Mouse (Mus musculus): Measurements from ENCODE around the gene Aars. TPM values are rescaled to one million over a fixed set of nuclear protein-coding genes. Genes with fewer than 3 reads are reported as not detected.
"Not testable (repeated sequence)": the region's sequence is repeated elsewhere in the genome, so short reads cannot be mapped to it uniquely, and the experiment has no call there.

Gene Aars
- total RNA-seq, 1 experiment: 211 TPM

DNA sequence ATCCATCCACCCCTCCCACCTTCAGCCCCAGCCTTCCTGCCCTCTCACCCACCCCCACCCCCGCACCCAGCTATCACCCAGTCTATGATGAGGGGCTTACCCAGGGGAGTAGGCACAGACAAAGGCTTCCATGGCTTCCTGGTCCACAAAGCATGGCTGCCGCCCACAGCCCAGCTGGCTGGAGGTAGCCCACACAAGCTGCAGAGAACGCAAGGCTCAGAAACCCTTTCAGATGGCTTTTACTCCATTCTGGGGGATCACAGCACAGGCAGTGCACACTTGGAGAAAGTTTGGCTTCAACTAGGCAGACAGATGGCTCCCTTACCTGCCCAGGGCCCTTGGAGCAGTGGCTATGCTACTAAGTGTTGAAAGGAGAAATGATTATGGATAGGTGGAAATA, 43.0 kb downstream of the Aars start:
- Histone ChIP-seq H3K4me1 (ENCODE audit: control insufficient read depth in 2 of 2, insufficient read depth in 2 of 2, low read length in 2 of 2, poor library complexity in 1 of 2) (peaks cover 0 to 3% of the 10 kb centered on the region in 2 experiments; a peak in 1 of 4 replicates), H3K27ac (ENCODE audit: insufficient read depth, low read depth, low read length, poor library complexity, severe bottlenecking) (no peak overlapping the region), H3K4me3 (ENCODE audit: insufficient read depth in 1 of 2, low read depth in 1 of 2, low read length in 2 of 2, poor library complexity in 1 of 2, severe bottlenecking in 1 of 2) (no peak overlapping the region), H3K9ac (ENCODE audit: insufficient read depth, low read depth, low read length, poor library complexity, severe bottlenecking) (no peak overlapping the region), H3K36me3 (ENCODE audit: control insufficient read depth, insufficient read depth, low read length, poor library complexity, severe bottlenecking) (no peaks in the 10 kb centered on the region), H3K9me3 (ENCODE audit: control insufficient read depth, insufficient read depth, low read depth, low read length) (no peaks in the 10 kb centered on the region)
- DNase-seq (ENCODE audit: low read depth, low spot score): no peak
- in situ Hi-C loops (cut with MboI; ENCODE audit: low sequenced_read_pairs in 2 of 2, unreplicated experiment in 2 of 2): no loop called here
- TF ChIP-seq CHD2 (IDR thresholded peaks at IDR 0.05; ENCODE audit: low read depth, low read length) (no peak), HCFC1 (IDR thresholded peaks at IDR 0.05; ENCODE audit: borderline replicate concordance, insufficient read depth, low read length) (no peak), ZNF384 (IDR thresholded peaks at IDR 0.05; ENCODE audit: low read depth, low read length) (no peak), MAFK (IDR thresholded peaks at IDR 0.05; ENCODE audit: insufficient read depth, low read depth, low read length) (no peak), ZC3H11A (IDR thresholded peaks at IDR 0.05; ENCODE audit: borderline replicate concordance, low read depth, low read length) (no peak)

DNA sequence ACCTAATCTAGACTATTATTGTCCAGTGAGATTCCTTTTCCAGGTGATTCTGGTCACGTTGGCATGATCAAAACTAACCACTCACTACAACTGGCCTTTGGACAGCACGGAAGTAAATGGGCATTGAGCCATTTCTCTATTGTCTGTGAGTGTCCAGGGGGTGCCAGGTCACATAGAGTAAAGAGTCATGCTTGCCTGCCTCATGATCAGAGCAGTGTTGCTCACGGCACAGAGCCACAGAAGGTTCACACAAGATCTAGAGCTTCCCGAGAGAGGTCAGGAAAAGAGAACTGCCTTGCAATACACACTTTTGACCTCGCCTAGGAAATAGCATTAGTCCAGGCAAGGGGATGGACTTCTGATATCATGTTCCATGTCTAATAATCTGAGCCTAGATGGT, 46.5 kb downstream of the Aars start:
- H3K4me3 ChIP-seq (ENCODE audit: insufficient read depth in 1 of 2, low read depth in 1 of 2, low read length in 2 of 2, poor library complexity in 1 of 2, severe bottlenecking in 1 of 2): no peak overlapping the region
- DNase-seq (ENCODE audit: low read depth, low spot score): no peak
- no peaks in the 10 kb centered on the region for H3K9me3 ChIP-seq (ENCODE audit: control insufficient read depth, insufficient read depth, low read depth, low read length)
- in situ Hi-C loops (cut with MboI; ENCODE audit: low sequenced_read_pairs in 2 of 2, unreplicated experiment in 2 of 2): no loop called here
- H3K36me3 ChIP-seq (ENCODE audit: control insufficient read depth, insufficient read depth, low read length, poor library complexity, severe bottlenecking): no peaks in the 10 kb centered on the region
- H3K27ac ChIP-seq (ENCODE audit: insufficient read depth, low read depth, low read length, poor library complexity, severe bottlenecking): no peak overlapping the region
- peaks cover 0 to 3% of the 10 kb centered on the region in 2 experiments; a peak in 1 of 4 replicates for H3K4me1 ChIP-seq (ENCODE audit: control insufficient read depth in 2 of 2, insufficient read depth in 2 of 2, low read length in 2 of 2, poor library complexity in 1 of 2)
- no peak for TF ChIP-seq MAFK (IDR thresholded peaks at IDR 0.05; ENCODE audit: insufficient read depth, low read depth, low read length)
- TF ChIP-seq CHD2 (IDR thresholded peaks at IDR 0.05; ENCODE audit: low read depth, low read length): no peak
- no peak for TF ChIP-seq HCFC1 (IDR thresholded peaks at IDR 0.05; ENCODE audit: borderline replicate concordance, insufficient read depth, low read length)
- no peak for TF ChIP-seq ZNF384 (IDR thresholded peaks at IDR 0.05; ENCODE audit: low read depth, low read length)
- TF ChIP-seq ZC3H11A (IDR thresholded peaks at IDR 0.05; ENCODE audit: borderline replicate concordance, low read depth, low read length): no peak
- no peak overlapping the region for H3K9ac ChIP-seq (ENCODE audit: insufficient read depth, low read depth, low read length, poor library complexity, severe bottlenecking)

DNA sequence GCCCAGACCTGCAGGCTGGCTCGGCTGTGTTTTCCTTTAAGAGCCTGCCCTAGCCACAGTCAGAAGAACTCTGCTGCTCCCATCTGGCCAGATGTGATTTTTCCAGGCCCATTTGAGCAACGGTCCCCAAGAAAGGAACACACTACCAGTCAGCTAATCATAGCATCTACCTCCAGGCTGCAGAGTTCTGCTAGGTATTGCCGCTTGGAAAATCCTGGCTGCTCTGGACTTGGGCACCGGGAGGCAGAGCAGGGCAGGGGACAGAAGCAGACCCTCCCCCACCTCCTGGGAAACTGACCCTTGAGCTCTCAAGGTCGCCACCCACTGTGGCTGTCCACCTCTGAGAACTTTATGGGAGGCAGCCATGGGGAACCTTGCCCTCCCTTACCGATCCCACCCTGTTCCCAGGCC, 46.9 kb downstream of the Aars start:
- in situ Hi-C loops (cut with MboI; ENCODE audit: low sequenced_read_pairs in 2 of 2, unreplicated experiment in 2 of 2): no loop called here
- H3K27ac ChIP-seq (ENCODE audit: insufficient read depth, low read depth, low read length, poor library complexity, severe bottlenecking): no peak overlapping the region
- TF ChIP-seq HCFC1 (IDR thresholded peaks at IDR 0.05; ENCODE audit: borderline replicate concordance, insufficient read depth, low read length) (no peak), ZNF384 (IDR thresholded peaks at IDR 0.05; ENCODE audit: low read depth, low read length) (no peak), MAFK (IDR thresholded peaks at IDR 0.05; ENCODE audit: insufficient read depth, low read depth, low read length) (no peak), ZC3H11A (IDR thresholded peaks at IDR 0.05; ENCODE audit: borderline replicate concordance, low read depth, low read length) (no peak), CHD2 (IDR thresholded peaks at IDR 0.05; ENCODE audit: low read depth, low read length) (no peak)

DNA sequence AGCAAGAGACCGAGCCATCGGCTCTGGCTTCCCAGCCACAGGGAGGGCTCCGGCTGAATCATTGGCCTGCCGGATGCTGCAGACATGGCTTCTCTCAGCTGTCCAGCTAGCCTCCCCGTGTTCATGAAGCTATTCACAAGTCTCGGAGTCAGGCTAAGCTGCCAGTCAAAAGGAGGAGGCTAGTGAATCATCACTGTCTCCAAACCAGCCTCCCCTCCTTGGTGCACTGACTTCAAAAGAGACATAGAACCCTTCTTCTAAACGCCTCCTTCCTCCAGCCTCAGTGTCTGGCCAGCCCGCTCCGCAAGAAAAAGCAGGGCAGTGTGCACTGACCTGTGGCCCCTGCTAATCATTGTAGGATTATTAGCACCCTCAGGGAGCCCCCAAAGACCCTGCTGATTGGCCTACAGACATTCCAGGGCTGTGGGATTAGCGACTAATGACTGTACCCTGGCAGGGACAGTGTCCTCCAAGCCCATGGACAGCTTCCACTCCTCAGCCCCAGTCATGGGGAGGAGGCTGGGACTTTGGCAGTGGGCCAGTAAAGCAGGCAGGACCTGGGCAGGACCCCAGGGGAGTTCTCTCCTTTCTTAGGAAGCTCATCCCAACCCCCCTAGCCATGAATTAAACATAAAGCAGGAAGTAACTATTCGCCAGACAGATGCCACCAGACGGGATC, 48.8 kb downstream of the Aars start:
- in situ Hi-C loops (cut with MboI; ENCODE audit: low sequenced_read_pairs in 2 of 2, unreplicated experiment in 2 of 2): no loop called here
- Histone ChIP-seq H3K36me3 (ENCODE audit: control insufficient read depth, insufficient read depth, low read length, poor library complexity, severe bottlenecking) (no peaks in the 10 kb centered on the region), H3K4me1 (ENCODE audit: control insufficient read depth in 2 of 2, insufficient read depth in 2 of 2, low read length in 2 of 2, poor library complexity in 1 of 2) (peaks cover 0 to 3% of the 10 kb centered on the region in 2 experiments; a peak in 1 of 4 replicates), H3K9me3 (ENCODE audit: control insufficient read depth, insufficient read depth, low read depth, low read length) (no peaks in the 10 kb centered on the region), H3K27ac (ENCODE audit: insufficient read depth, low read depth, low read length, poor library complexity, severe bottlenecking) (no peak overlapping the region), H3K4me3 (ENCODE audit: insufficient read depth in 1 of 2, low read depth in 1 of 2, low read length in 2 of 2, poor library complexity in 1 of 2, severe bottlenecking in 1 of 2) (no peak overlapping the region), H3K9ac (ENCODE audit: insufficient read depth, low read depth, low read length, poor library complexity, severe bottlenecking) (no peak overlapping the region)
- TF ChIP-seq ZNF384 (IDR thresholded peaks at IDR 0.05; ENCODE audit: low read depth, low read length) (no peak), HCFC1 (IDR thresholded peaks at IDR 0.05; ENCODE audit: borderline replicate concordance, insufficient read depth, low read length) (no peak), ZC3H11A (IDR thresholded peaks at IDR 0.05; ENCODE audit: borderline replicate concordance, low read depth, low read length) (no peak), MAFK (IDR thresholded peaks at IDR 0.05; ENCODE audit: insufficient read depth, low read depth, low read length) (no peak), CHD2 (IDR thresholded peaks at IDR 0.05; ENCODE audit: low read depth, low read length) (no peak)
- no peak for DNase-seq (ENCODE audit: low read depth, low spot score)

More for the DNA sequence above, 46.9 kb downstream of the Aars start:
- H3K36me3 ChIP-seq (ENCODE audit: control insufficient read depth, insufficient read depth, low read length, poor library complexity, severe bottlenecking): no peaks in the 10 kb centered on the region
- no peak overlapping the region for H3K4me3 ChIP-seq (ENCODE audit: insufficient read depth in 1 of 2, low read depth in 1 of 2, low read length in 2 of 2, poor library complexity in 1 of 2, severe bottlenecking in 1 of 2)
- no peak for DNase-seq (ENCODE audit: low read depth, low spot score)
- H3K9ac ChIP-seq (ENCODE audit: insufficient read depth, low read depth, low read length, poor library complexity, severe bottlenecking): no peak overlapping the region
- no peaks in the 10 kb centered on the region for H3K9me3 ChIP-seq (ENCODE audit: control insufficient read depth, insufficient read depth, low read depth, low read length)
- H3K4me1 ChIP-seq (ENCODE audit: control insufficient read depth in 2 of 2, insufficient read depth in 2 of 2, low read length in 2 of 2, poor library complexity in 1 of 2): peaks cover 0 to 3% of the 10 kb centered on the region in 2 experiments; a peak in 1 of 4 replicates

DNA sequence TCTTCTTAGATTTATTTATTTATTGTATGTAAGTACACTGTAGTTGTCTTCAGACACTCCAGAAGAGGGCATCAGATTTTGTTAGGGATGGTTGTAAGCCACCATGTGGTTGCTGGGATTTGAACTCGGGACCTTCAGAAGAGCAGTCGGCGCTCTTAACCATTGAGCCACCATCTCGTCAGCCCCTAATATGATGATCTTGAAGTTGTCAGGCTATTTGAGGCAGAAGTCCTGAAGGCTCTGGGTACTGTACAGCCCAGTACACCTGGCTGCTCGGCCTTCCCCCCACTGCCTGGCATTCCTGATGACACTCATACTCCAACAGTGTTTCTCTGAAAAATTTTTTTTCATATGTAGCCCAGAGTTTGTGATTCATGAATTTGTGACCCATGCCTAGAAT, 51.0 kb downstream of the Aars start:
- DNase-seq (ENCODE audit: low read depth, low spot score); H3K9ac ChIP-seq (ENCODE audit: insufficient read depth, low read depth, low read length, poor library complexity, severe bottlenecking); H3K9me3 ChIP-seq (ENCODE audit: control insufficient read depth, insufficient read depth, low read depth, low read length); H3K4me3 ChIP-seq (ENCODE audit: insufficient read depth in 1 of 2, low read depth in 1 of 2, low read length in 2 of 2, poor library complexity in 1 of 2, severe bottlenecking in 1 of 2); in situ Hi-C loops (cut with MboI; ENCODE audit: low sequenced_read_pairs in 2 of 2, unreplicated experiment in 2 of 2); H3K36me3 ChIP-seq (ENCODE audit: control insufficient read depth, insufficient read depth, low read length, poor library complexity, severe bottlenecking); H3K4me1 ChIP-seq (ENCODE audit: control insufficient read depth in 2 of 2, insufficient read depth in 2 of 2, low read length in 2 of 2, poor library complexity in 1 of 2); H3K27ac ChIP-seq (ENCODE audit: insufficient read depth, low read depth, low read length, poor library complexity, severe bottlenecking): not testable (repeated sequence)

Data from ES-E14 (cell line).